Mouse (Mus musculus): Measurements from ENCODE around the gene Nr2f2. TPM values are rescaled to one million over a fixed set of nuclear protein-coding genes. Genes with fewer than 3 reads are reported as not detected.

The Nr2f2 gene
- total RNA-seq, 2 experiments from 2014 or later, result 15.1 to 21.7 TPM

DNA sequence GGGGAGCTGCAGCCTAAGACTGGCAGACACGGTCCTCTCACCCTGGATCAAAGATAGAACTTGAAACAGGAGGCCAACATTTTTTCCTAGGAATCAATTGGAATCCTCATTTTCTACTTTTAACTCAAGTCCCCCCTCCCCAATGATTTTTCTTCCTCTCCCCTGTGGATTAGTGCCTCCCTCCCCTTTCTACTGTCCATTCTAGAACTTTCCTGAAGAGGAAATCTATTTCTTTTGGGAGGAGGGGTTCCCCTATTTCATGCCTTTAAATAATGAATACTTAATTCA, 217 bp upstream of the Nr2f2 start:
- DNase-seq, result no peak

DNA sequence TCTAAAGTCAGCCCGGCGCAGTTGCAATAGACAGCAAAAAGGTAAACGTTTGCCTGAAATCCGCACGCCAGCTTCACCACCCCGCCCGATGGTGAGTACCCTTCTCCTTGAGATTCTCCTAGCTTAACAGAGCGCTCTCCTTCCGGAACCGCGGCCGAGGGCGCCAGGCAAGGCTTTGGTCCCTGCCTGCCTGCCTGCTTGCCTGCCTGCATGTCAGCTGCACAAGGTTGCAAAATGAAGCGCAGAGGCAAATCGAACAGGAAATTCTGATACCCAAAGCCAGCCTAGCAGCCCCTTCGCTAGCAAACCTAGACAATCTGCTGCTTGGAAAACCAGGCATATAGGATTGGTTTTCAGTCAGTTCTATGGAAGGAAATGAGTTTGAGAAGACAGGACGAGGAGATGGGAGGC, 1.1 kb downstream of the Nr2f2 start:
- no peak for DNase-seq

DNA sequence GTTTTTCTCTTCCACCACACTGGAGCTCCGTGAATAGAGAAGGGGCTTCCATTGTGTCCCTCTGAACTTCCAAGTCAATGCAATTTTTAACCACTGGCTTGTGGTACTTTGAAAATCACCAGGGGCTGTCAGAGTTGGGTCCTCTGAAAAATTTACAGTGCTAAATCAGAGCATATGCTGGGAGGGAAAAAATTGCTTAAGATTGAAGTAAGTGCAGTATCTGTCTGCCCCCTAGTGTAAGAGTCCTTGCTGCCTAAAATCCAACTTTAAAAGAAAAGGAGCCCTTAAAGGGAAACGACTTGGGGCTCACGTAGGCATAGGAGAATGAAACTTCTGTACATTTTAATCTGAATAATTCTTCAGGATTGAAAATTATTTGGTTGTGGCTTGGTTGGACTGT, 1.7 kb downstream of the Nr2f2 start:
- DNase-seq, result no peak

DNA sequence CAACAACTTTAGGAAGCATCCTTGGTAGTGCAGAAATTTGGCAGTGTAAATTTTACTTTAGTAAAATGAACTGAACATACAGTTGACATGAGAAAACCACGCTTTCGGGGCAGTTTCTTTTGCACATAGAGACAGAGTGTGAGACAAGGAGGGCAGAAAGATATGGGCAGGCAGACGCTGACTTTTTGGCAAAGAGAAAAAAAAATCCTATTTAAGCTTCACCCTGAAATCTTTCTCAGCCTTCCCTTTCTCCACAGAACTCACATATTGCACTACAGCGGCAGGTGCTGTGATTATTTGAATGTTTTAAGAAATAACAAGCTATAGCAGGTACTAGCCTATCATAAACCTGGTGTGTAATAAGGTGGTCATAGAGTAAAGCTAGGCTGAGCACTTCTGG, 3.2 kb downstream of the Nr2f2 start:
- no peak for DNase-seq

DNA sequence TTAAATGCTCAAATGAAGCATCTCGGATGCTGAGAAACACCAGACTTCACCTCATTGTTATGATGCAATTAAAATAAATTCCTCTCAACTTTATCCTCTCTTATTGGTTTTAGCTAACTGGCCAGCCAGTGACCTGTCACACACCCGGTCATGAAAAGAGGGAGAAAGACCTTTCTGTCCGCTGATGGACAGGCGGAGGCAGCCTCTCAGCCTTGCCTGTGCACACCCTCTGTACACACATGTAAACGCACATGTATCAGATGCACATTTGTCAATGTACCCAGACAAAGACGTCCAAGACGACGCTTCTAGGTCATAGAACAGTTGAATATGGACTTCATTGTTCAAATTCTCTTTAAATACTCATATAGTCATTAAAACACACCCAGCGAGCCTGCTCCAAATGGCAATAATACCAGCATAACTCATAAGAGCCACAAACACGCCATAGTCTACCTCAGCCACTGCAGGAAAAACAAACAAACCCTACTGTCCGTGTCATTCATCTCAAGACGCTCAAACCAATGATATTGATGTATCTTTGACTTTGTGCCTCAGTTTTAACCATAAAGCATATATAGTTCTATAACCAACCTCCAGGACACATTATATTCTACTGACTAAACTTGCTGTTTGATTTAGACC, 3.9 kb downstream of the Nr2f2 start:
- no peak for DNase-seq

- peak; percentile 95 for DNase-seq
Observed at GRCm38 (mm10) chr7:70361383-70362364, 4.9 kb downstream of the Nr2f2 start.

GRCm38 (mm10) chr7:70360611-70361382, 5.7 kb downstream of the Nr2f2 start:
- DNase-seq, result peak; percentile 55

DNA sequence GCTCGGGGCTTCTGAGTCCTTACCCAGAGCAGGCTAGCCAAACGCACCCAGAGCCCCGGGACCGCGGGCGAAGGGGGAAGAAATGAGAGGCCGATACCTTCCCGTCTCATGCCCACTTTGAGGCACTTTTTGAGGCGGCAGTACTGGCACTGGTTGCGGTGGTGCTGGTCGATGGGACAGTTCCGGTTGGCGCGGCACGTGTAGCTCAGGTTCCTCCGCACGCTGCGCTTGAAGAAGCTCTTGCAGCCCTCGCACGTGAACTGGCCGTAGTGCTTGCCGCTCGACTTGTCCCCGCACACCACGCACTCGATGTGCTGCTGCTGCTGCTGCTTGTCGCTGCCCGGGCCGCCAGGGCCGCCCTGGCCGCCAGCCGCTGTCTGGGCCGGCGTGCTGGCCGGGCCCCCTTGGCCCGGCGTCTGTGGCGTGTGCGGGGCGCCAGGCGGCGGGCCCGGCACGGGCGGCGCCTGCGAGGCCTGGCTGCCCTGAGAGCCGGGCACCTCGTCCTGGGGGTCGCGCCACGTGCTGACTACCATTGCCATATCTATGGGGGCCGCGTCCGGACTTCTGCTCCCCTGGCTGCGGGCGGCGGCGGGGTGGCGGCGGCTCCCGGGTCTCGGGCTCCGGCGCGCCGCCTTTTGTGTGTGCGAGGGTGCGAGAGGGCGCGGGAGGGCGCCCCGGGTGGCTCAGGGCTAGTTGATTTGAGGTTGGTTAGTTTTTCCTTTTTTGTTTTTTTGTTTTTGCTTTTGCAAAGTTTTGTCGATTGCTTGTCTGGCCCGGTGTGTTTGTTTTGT, 6.5 kb downstream of the Nr2f2 start:
- DNase-seq, result peak; percentile 32

DNA sequence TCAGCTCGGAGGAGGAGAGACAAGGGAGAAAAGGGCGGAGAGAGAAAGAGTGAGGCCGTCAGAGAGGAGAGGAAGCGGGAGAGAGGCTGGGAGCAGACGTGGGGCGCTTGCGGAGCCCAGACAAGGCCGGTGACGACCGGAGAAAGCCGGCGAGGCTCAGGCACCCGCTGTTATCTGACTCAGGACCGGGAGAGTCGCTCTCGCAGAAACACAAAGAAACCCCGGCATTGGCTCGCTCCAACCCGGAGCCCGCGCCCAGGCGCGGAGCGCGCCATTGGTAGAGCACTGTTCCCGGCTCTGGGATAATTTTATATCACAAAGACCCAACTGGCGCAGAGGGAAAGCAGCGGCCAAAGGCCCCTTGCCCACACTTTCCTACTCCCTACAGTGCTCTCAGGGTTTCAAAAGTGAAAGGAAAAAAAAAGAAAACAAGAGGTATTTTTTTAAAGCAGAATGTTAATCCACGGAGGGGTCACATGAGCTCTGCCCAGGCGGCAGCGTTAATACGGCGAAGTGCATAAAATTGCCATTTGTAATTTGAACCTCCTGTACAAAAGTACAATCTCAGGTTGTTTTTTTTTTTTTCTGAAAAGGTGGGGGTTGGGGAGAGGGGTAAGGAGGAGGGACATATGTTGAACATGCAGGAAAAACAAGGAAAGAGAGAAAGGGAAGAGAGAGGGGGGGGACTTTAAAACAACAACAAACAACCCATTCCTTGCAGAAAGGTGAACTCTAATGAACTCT, 7.5 kb downstream of the Nr2f2 start:
- DNase-seq, result no peak

DNA sequence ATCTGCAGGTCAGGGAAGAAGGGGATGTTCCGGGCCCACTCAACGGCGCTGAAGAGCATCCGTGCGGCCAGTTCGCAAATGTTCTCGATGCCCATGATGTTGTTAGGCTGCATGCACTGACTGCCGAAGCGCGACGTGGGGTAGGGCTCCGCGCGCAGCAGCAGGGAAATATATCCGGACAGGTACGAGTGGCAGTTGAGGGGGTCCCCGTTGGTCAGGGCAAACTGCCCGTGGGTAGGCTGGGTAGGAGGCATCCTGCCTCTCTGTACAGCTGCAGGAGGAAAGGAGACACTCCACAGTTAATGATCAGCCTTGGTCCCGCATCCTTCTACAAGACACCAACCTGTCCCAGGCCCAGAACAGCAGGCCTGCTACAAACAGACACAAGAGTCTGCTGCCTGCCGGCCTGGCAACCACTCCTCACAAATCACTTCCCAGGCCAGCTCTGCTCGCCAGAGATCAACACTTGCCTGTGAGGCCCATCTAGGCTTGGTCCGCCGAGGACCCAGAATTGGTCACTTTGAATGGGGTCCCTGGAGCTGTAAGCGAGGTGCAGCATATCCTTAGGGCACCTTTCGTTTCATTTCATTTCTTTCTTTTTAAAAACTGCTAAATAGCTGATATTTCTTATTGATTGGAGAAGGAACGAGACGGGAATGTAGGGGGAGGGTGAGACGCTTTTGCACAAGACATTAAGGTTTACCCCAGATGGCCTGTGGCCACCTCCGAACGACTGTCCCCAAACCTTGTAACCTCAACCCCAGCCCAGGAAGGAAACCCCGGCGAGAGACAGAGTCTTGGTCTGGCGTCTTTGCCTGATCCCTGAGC, 8.3 kb downstream of the Nr2f2 start:
- DNase-seq, result no peak

GRCm38 (mm10) chr7:70357516-70358019, 9.0 kb downstream of the Nr2f2 start:
- DNase-seq, result no peak

GRCm38 (mm10) chr7:70356691-70357515, 9.6 kb downstream of the Nr2f2 start:
- no peak for DNase-seq

GRCm38 (mm10) chr7:70355691-70356568, 10.6 kb downstream of the Nr2f2 start:
- DNase-seq, result no peak

DNA sequence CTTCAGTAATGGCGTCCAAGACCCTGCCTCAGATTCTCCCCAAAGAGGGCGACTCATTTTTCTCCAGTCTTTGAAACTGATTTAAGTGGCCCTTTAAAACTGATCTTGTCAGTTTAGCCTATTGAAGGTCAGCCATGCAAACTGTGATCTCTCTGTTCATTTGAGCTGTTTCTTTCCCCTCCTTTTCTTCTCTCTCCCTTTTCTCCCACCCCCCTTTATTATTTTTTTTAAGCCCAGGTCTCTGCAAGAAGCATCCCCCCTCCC, 11.2 kb downstream of the Nr2f2 start:
- no peak for DNase-seq

DNA sequence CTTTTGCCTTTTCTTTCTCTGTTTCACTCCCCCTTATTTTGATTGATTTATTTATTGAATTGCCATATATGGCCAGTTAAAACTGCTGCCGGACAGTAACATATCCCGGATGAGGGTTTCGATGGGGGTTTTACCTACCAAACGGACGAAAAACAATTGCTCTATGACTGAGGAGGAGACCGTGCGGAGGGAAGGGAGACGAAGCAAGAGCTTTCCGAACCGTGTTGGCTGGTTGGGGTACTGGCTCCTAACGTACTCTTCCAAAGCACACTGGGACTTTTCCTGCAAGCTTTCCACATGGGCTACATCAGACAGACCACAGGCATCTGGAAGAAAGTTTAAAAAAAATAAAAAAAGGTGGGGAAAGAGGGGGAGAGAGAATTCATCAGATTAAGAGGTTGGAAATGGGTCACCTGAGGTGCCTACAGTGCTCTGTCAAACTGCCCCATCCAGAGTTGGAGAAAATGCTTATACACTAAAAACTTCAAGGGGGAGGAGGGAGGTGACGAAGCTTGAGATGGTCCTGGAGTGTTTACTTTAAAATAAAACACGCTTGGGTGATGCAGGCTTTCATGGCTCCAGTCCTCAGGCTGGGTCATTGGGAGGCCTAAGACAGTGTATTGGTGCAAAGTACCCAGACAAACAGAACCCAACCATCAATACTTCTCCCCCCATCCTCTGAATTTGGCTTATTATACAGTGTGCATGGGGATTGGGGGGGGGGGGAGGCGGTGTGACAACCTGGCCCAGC, 11.8 kb downstream of the Nr2f2 start:
- no peak for DNase-seq

DNA sequence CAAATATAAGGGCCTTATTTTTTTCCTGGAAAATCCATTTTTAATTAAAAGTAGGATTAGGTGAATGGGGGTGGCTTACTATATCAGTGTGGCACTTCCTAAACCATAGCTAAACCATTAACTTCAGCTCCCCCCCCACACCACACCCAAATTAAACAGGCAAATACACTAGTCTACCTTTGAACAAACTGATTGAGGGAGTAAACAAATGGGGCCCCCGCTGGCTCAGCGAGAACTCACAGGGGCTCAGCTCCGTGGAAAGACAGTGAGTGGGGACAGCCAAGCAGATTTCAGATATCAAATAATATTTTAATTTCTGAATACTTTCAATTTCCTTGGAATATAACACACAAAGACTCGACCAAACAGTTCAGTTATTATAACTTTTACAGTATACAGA, 13.4 kb downstream of the Nr2f2 start:
- no peak for DNase-seq

GRCm38 (mm10) chr7:70352617-70353016, 13.9 kb downstream of the Nr2f2 start:
- DNase-seq, result no peak
